Mouse (Mus musculus) ES-E14 (cell line): ENCODE measurements around the gene Pakap. TPM values are rescaled to one million over a fixed set of nuclear protein-coding genes. Genes with fewer than 3 reads are reported as not detected.
A peak's percentile ranks its signal among the peaks of the same experiment; 100 is the strongest.

ENCODE experiments used
- DNase-seq: peaks from one replicate; pipeline ENCODE4 v3.0.0-alpha.2; 2013; ENCODE audit warnings: low read depth, low spot score
- H3K27ac ChIP-seq: 2 replicates; pipeline ENCODE4 v1.5.1; 2012; ENCODE audit warnings: low read depth, mild to moderate bottlenecking, low read length, moderate library complexity, mixed read lengths; ENCODE audit not compliant: poor library complexity, insufficient read depth, severe bottlenecking
- H3K36me3 ChIP-seq: 2 replicates; pipeline ENCODE4 v1.6.1; 2012; ENCODE audit warnings: mild to moderate bottlenecking, low read length, moderate library complexity, mixed read lengths; ENCODE audit not compliant: control insufficient read depth, poor library complexity, insufficient read depth, severe bottlenecking
- H3K4me1 ChIP-seq, 2 experiments: fragments of 150-350 bp in 1 of 2; sonication (generic) in 1 of 2; 2 replicates each; pipeline ENCODE4 v1.6.1; 2012; ENCODE audit warnings: low read length in 2 of 2, mild to moderate bottlenecking in 1 of 2, mixed read lengths in 1 of 2; ENCODE audit not compliant: control insufficient read depth in 2 of 2, insufficient read depth in 2 of 2, poor library complexity in 1 of 2
- H3K4me3 ChIP-seq, 2 experiments: fragments of 150-350 bp in 1 of 2; sonication (generic) in 1 of 2; 2 replicates each; pipeline ENCODE4 v1.5.1; 2012; ENCODE audit warnings: low read length in 2 of 2, low read depth in 1 of 2, mild to moderate bottlenecking in 1 of 2, mixed read lengths in 1 of 2; ENCODE audit not compliant: insufficient read depth in 1 of 2, poor library complexity in 1 of 2, severe bottlenecking in 1 of 2
- H3K9ac ChIP-seq: 2 replicates; pipeline ENCODE4 v1.6.1; 2012; ENCODE audit warnings: low read depth, mild to moderate bottlenecking, low read length, mixed read lengths; ENCODE audit not compliant: poor library complexity, insufficient read depth, severe bottlenecking
- H3K9me3 ChIP-seq: fragments of 150-350 bp; sonication (generic); 2 replicates; pipeline ENCODE4 v1.6.1; 2012; ENCODE audit warnings: low read depth, mild to moderate bottlenecking, low read length; ENCODE audit not compliant: control insufficient read depth, insufficient read depth
- CHD2 ChIP-seq: IDR thresholded peaks from 2 replicates; pipeline ENCODE4 v1.6.1; 2014; ENCODE audit warnings: mild to moderate bottlenecking, low read depth, low read length, inconsistent platforms
- HCFC1 ChIP-seq: IDR thresholded peaks from 2 replicates; pipeline ENCODE4 v1.6.1; 2012; ENCODE audit warnings: low read length, inconsistent platforms, borderline replicate concordance; ENCODE audit not compliant: insufficient read depth
- MAFK ChIP-seq: IDR thresholded peaks from 2 replicates; pipeline ENCODE4 v1.6.1; 2014; ENCODE audit warnings: mild to moderate bottlenecking, low read depth, low read length, inconsistent platforms; ENCODE audit not compliant: insufficient read depth
- ZC3H11A ChIP-seq: IDR thresholded peaks from 2 replicates; pipeline ENCODE4 v1.6.1; 2012; ENCODE audit warnings: low read depth, mild to moderate bottlenecking, inconsistent platforms, low read length, borderline replicate concordance
- ZNF384 ChIP-seq: IDR thresholded peaks from 2 replicates; pipeline ENCODE4 v1.6.1; 2012; ENCODE audit warnings: low read depth, low read length, inconsistent platforms
- in situ Hi-C, 2 experiments: fragments of 600-800 bp; cut with MboI; formaldehyde crosslinking; loops; one replicate each; pipeline ENCODE4 v1.15.1; 2025; ENCODE audit warnings: low sequenced_read_pairs in 2 of 2, inconsistent platforms in 1 of 2; ENCODE audit not compliant: unreplicated experiment in 2 of 2
- total RNA-seq: library from RNA; depleted of rRNA; stranded (reverse); fragments of 300-350 nt; gene quantifications from 2 replicates; pipeline ENCODE4 v1.2.3, GENCODE M21; 2012

Gene Pakap
- total RNA-seq, 1 experiment: 5.8 TPM

DNA sequence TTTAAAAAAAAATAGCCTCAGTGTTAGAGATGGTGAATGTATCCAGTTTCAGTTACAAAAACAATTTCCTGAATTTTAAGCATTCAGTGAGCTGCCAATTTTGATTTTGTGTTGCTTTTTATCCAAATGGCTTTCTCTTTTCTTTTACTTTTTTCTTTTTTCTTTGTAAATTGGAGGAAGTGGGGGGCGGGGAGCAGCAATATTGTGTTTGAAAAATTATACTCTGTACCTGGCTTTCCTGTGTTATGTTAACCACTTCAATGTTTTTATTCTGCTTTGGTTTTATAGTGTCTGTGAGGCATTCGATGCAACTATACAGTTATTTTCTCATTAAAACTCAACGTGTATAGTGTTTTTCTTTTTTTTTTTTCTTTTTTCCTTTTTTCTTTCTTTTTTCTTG is 328.7 kb downstream of the Pakap start:
- H3K4me1 ChIP-seq: no peaks in the 10 kb centered on the region
- in situ Hi-C loops: loop anchor here in 1 of 2 experiments (25.0 kb wide), 1 partner anchor 234 kb away; no protein-coding TSS in a partner anchor
- no peak for TF ChIP-seq MAFK
- TF ChIP-seq HCFC1: no peak
- TF ChIP-seq ZNF384: no peak
- no peak overlapping the region for H3K4me3 ChIP-seq
- no peak overlapping the region for H3K9ac ChIP-seq
- peaks cover 3% of the 10 kb centered on the region for H3K36me3 ChIP-seq
- no peaks in the 10 kb centered on the region for H3K9me3 ChIP-seq
- no peak overlapping the region for H3K27ac ChIP-seq
- no peak for DNase-seq

DNA sequence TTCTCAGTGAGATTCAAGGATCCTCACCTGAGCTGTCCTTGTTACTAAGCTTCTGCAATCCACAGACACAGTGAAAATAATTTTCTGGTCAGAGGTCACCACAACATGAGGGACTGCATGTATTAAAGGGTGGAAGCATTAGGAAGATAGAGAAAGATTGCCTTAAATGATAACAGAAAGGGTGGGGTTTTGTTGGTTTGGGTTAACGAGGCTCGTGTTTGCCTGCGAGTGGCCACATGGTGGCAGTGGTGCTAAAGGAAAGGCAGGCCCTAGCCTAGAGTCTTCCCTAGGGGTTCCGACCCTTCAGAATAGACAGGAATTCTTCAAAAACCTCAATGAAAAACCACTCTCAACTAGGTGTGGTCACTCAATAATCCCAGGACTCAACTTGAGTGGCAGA is 333.2 kb downstream of the Pakap start:
- peak; percentile 40 for DNase-seq
- TF ChIP-seq MAFK (no peak), HCFC1 (no peak), ZC3H11A (peak; percentile 94), CHD2 (no peak), ZNF384 (no peak)
- in situ Hi-C loops: loop anchor here in 1 of 2 experiments (10.0 kb wide), 2 partner anchors 174 to 354 kb away; no protein-coding TSS in a partner anchor

DNA sequence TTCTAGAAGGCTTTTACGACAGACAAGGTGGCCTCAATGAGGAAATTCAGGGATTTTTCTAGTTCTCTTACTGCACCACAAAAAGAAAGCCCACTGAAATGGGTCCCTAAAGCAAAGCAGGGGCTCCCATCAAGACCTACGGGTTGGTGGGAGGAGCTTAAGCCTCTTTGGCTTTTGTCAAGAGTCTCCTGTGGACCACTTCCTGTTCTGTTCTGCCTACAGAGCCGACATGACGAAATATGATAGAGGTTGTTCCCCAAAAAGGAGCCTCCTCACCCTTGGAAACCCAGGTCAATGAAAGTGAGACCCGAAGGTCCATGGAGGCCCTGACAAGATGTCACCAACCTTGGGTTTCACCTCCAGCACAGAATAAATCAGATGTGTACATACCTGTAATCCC is 334.6 kb downstream of the Pakap start:
- no peak overlapping the region for H3K4me3 ChIP-seq
- peaks cover 0 to 9% of the 10 kb centered on the region in 2 experiments; a peak in 1 of 4 replicates for H3K4me1 ChIP-seq
- in situ Hi-C loops: loop anchor here in 1 of 2 experiments (10.0 kb wide), 2 partner anchors 172 to 352 kb away; no protein-coding TSS in a partner anchor
- no peak overlapping the region for H3K27ac ChIP-seq
- H3K9ac ChIP-seq: no peak overlapping the region
- TF ChIP-seq ZNF384: no peak
- no peak for TF ChIP-seq MAFK
- TF ChIP-seq HCFC1: no peak
- no peak for TF ChIP-seq ZC3H11A
- no peak for TF ChIP-seq CHD2
- H3K36me3 ChIP-seq: no peaks in the 10 kb centered on the region
- no peaks in the 10 kb centered on the region for H3K9me3 ChIP-seq
- no peak for DNase-seq

More for the DNA sequence above, 333.2 kb downstream of the Pakap start:
- Histone ChIP-seq H3K9ac (no peak overlapping the region), H3K27ac (no peak overlapping the region), H3K36me3 (no peaks in the 10 kb centered on the region), H3K9me3 (no peaks in the 10 kb centered on the region), H3K4me1 (peaks cover 0 to 9% of the 10 kb centered on the region in 2 experiments; a peak in 1 of 4 replicates), H3K4me3 (no peak overlapping the region)

DNA sequence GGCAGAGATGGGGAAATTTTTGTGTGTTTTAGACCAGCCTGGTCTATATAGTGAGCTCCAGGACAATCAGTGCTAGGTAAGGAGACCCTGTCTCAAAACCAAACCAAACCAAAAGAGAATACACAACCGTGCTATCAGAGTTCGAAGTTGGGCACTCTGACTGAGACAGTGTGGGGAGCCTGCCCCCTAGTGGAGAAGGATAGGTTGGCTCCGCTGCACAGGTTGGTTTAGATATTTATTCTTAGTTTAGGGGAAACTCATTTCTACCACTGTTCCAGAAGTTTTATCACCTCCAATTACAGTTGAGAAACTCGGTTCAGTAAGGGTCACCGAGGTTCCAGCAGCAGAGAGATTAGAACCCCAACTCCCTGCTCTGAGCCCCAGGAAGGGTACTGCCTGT is 336.2 kb downstream of the Pakap start:
- peaks cover 0 to 9% of the 10 kb centered on the region in 2 experiments; a peak in 1 of 4 replicates for H3K4me1 ChIP-seq
- no peak overlapping the region for H3K9ac ChIP-seq
- in situ Hi-C loops: loop anchor here in 1 of 2 experiments (10.0 kb wide), 2 partner anchors 171 to 351 kb away; no protein-coding TSS in a partner anchor
- H3K4me3 ChIP-seq: no peak overlapping the region
- no peak for TF ChIP-seq MAFK
- TF ChIP-seq ZC3H11A: peak; percentile 82; the same call in 1 of the 2 replicates
- TF ChIP-seq CHD2: no peak
- no peak for TF ChIP-seq HCFC1
- no peak for TF ChIP-seq ZNF384
- no peaks in the 10 kb centered on the region for H3K9me3 ChIP-seq
- DNase-seq: peak; percentile 54
- H3K36me3 ChIP-seq: no peaks in the 10 kb centered on the region
- no peak overlapping the region for H3K27ac ChIP-seq
